Mouse (Mus musculus) layer of hippocampus, postnatal 25 days (tissue): ENCODE measurements around the gene Ubap1l. TPM values are rescaled to one million over a fixed set of nuclear protein-coding genes. Genes with fewer than 3 reads are reported as not detected.

Experiments
- DNase-seq, 2 experiments: peaks; one replicate each; pipeline ENCODE4 v3.0.0; 2022; ENCODE audit warnings: mixed read lengths in 2 of 2, low spot score in 1 of 2; ENCODE audit errors: extremely low spot score in 1 of 2
- total RNA-seq, 2 experiments: library from RNA; stranded (reverse); gene quantifications; 2 replicates each; pipeline ENCODE4 v1.2.3; 2021

Ubap1l gene
- total RNA-seq, 2 experiments from 2014 or later = 2.0 to 2.5 TPM

DNA sequence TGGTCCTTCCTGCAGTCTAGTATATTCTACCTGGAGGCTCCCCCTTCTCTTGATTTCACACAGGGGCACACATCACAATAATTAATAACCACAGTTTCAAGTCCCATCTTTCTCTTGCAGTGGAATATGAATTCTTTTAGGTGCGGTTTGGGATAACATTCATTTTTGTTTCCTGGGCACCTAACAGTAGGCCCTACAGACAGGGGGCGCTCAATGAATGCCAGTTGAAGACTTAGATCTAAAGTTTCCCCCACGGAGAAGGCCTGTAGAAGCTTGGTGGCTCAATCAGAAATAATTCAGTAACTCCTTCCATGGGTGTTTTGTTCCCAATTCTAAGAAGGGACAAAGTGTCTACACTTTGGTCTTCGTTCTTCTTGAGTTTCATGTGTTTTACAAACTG is 11.6 kb downstream of the Ubap1l start:
- peak in 1 of 2 experiments; percentile 62 for DNase-seq

DNA sequence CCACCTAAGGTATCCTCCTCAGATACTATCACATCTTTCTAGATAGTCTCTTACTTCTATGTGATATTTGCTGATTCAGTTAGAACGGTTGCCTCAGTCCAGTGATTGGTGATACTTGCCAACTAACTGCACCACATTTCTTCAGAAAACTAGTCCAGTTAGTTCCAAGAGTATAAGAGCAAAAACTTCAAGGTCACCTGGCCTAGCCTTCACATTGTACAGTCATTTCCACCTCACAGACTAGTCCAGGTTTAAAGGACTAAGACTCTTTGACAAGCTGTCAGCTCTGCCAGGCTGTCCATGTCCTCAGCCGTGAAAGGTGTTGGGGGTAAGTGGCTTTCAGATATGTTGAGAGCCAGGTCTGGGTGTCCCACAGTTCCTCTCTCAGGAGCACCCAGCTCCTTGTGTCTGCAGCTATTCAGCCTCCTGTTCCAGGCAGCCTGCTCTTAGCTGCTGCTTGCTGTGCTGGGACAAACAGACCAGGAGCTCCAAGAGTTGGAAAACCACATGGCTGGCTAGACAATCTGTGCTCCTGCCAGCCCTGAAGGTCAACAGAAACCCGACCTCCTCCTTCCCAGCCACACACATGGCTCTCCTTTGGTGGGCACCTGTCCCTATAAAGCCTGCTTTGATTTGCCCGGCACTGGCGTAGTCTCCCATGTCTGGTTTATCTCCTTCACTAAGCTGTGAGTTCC is 13.8 kb downstream of the Ubap1l start:
- DNase-seq = no peak

DNA sequence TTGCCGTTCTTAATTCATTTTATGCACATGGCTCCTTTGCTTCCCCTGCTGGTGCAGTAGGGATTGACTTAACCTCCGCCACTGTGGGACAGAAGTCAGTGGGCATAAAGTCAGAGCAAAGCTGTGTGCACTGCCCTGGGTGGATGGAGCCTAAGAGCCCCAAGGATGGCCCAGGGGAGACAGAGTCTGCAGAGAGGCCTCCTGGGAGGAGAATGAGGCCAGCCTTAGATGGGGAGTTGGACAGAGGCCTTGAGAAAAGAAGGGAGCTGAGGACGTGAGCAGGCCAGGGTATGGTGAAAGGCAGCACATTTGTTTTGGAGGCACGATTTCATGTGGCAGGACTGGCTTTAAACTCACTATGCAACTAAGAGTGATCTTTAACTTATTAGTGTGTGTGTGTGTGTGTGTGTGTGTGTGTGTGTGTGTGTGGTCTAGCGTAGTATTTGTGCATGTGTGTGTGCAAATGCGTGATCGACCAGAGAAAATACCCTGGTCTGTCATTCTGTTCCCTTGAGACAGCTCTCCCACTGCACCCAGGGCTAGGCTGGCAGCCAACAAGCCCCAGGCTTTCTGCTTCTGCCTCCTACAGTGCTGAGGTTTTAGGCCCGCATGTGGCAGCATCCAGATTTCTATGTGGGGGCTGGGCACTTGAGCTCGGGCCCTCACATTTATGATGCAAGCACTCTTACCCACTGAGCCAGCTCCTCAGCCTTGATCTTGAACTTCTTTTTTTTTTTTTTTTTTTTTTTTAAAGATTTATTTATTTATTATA is 14.5 kb downstream of the Ubap1l start:
- DNase-seq = peak in 1 of 2 experiments; percentile 44

DNA sequence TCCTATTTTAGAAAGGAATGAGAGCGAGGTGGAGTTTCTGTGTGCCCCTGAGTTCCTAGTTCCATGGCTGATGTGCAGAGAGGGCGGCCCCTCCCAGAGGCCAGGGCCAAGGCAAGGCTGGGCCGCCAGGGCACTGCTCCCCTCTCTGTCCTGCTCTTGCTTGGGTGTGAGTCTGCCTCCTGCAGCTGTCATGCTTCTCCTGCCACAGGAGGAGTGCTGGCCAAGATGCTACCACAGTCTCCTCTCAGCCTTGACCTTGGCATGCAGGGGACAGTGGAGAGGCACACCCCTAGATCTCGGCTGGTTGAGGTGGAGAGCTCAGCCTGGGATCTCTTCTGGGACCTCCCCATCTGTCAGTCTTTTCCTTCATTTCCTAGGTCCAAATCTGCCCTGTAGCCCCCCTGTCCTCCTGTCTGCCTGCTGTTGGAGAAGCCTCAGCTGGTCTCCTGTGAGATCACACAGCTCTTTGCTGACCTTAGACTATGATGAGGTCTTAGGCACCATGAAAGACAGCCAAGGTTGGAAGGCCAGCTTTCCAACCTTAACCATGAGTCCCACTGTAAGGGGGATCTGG is 20.3 kb downstream of the Ubap1l start:
- no peak for DNase-seq

DNA sequence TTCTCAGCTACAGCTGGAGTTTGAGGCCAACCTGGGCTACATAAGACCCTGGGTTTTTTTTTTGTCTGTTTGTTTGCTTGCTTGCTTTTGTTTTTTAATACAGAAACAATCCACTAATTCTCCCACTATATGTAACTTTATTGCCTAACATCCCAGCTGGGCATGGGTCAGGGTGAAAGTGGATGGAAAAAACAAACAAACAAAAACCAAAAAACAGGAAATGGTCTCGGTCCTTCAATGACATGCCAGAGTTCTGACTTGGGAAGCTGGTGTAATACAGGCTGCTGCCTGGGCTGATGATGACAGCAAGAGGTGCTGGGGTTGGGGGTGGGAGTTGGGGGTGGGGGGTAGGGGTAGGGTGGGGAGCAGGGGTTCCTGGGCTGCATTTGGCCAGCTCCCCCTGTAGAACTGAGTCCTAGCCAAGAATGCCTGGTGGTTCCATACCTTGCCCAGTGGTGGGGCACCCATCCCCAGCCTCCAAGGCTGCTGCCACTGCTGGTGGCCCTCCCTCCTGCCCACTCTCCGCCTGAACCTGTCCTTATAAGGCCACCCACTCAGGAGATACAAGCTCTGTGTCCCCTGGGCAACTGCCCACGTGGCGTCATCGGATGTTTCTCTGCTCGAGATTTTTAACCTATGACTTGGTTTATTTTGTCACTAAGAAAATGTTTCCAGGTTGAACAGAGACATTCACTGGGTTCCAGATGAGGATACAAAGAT is 21.4 kb downstream of the Ubap1l start:
- DNase-seq = no peak

DNA sequence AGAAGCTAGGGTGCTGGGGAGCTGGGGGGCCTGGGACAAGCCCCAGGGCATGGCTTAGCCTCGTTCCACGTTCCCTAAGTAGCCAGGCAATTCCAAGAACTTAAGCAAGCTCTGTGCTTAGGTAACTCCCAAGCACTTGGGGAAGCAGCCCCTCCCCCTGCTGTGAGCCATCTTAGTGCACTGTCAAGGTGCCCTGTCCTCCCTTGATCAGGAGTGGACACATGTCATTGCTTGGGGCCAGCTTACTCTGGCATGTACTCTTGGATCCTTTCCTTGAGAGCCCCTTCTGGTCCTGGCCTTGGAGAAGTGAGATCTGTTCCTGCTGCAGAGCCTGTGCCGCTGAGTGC is 21.9 kb downstream of the Ubap1l start:
- DNase-seq = no peak

DNA sequence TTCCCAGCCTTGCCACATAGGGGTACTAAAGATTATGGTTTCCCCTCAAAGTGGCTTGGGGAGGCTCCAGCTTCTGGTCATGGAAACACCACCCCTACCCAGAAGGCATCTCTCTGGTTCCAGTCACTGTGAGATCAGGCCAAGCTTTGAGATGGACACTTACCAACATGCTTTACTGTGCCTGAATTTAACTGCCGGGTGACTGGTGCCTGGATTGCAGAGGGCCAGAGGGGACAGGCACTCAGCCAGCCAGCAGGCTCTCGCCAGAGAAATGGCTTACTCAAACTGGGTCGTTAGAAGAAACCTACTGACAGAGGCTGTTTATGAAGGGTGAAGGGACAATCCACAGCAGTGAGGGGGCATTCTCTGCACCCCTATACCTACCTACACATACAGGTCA is 23.4 kb downstream of the Ubap1l start:
- DNase-seq = no peak

DNA sequence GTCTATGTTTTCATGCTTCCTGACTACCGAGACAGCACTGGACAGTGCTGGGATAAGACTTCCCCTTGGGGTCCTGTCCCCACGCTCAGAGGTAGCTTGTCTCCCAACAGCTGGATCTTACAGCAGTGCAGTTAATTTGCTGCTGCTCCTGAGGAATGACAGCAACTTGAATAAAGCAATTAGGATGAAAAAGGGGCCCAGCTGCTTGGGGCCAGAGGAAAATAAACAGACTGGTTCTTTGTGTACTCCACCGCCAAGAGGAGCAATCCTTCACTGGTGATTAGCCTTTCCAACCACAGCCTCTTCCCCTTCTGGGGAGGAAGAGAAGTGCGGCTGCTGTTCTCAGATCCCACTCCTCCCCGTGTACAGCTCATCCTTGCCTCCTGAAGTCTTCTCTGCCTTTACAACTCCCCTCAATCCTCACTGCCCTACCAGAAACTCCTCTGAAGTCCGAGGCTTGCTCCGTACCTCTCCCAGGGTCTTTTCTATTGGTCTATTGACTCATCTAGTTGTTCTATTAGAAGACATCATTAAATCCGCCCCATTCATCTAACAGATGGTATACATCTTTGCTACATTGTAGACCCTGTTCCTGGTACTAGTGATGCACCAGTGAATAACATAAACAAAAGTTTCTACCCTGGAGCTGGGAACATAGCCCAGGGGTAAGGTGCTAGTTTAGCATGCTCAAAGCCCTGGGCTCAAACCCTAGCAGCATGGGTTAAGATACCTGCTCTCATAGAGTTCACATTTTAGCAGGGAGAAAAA is 25.7 kb downstream of the Ubap1l start:
- no peak for DNase-seq

DNA sequence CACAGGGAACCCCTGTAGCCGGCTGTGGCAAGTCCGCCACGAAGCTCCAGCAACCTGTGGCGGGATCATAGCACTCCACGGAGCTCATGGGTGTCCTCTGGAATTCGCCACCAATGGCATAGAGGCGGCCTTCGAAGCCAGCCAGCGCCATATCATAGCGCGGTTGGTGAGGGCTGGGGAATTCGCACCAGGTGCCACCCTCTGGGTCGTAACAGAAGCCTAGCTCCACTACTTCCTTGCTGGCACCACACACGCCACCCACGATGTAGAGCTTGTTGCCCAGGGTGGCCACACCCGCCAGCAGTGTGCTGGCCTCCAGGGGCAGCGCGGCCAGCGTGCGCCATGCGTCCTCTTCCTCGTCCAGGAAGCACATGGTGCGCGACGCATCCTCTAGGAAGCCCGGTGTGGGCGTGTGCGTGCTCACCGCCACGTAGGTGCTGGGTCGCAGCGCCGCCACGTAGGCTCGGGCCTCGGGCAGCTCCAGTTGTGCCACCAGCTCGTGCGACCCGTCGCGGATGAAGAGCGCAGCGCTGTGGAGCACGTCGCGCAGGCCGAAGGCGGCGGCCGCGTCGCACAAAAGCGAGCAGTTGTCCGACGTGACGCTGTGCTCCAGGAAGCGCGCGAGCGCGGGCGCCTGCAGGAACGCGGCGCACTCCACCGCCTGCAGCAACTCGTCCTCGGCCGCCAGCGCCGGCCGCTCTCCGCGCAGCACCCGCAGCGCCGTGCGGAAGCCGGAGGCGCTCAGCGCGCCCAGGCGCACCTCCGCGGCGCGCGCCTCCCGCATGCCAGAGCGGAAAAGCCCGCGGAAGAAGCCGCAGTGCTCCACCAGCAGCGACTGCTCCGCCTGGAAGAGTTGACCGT is 30.1 kb downstream of the Ubap1l start:
- no peak for DNase-seq

DNA sequence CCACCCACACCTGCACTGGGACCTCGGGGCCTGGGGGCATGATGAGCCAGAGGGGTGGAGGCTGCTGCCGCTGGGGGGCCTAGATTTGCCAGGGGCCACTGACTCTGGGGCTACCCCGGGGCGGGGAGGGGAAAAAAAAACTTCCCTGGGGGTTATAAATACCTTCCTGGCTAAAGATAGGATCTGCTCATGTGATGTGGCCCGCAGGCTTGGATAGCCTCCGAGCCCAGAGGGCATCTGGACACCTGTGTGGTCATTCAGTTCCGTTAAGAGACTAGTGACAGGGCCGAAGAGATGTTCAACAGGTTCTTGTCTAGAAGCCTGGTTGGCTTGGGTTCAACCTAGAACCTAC is 30.7 kb downstream of the Ubap1l start, which contains the start of gene Kbtbd13:
Gene Kbtbd13, minus strand, starts transcription at position 40 of the 352 bp plus-strand sequence.
- no peak for DNase-seq

DNA sequence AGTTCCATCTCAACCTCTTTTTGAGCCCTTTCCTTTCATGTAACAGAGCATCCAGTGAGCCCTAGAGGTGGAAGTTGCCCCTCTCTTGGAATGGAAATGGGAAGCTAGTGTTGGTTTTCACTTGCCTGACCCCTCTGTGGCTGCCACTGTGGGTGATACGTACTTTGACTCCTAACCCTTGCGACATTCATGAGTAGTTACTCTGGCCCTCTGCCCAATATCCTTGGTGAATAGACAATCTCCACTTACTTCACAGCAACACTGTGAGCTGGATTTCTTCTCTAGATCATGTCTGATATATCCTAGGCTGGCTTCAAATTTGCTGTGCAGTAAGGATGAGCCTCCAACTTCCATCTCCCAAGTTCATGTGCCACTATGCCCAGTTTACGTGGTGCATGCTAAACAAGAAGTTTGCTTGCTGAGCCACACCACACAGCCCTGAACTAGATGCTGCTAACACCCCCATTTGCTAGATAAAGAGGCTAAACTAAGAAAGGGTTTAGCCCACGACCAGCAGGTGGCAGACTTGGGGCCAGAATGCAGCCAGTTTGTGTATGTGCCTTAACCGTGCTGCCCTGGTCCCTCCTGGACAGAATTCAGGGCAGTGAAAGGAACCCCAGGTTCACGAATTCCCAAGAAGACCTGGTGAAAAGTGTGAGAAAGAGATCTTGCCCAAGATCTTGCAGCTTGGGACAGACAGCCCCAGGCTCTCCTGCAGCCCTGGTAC is 32.0 kb downstream of the Ubap1l start:
- DNase-seq = peak; percentile 23 to 76

DNA sequence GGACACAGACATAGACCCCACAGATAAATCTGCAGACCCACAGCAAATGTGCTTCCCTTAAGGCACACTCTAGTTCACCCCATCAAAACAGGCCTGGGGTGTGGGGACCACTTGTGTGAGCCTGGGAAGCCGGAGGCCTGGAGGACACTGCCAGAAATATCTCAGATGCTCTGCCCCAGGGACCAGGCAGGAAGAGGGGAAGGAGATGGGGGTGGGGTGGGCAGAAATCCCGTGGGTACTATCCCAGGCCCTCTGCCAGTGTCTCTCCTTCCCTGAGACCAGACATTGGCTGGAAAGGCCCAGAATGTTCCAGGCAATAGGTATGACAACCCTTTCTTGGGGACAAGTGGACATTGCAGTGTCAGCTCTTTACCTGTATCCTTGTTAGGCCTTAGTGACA is 32.8 kb downstream of the Ubap1l start:
- DNase-seq = no peak

DNA sequence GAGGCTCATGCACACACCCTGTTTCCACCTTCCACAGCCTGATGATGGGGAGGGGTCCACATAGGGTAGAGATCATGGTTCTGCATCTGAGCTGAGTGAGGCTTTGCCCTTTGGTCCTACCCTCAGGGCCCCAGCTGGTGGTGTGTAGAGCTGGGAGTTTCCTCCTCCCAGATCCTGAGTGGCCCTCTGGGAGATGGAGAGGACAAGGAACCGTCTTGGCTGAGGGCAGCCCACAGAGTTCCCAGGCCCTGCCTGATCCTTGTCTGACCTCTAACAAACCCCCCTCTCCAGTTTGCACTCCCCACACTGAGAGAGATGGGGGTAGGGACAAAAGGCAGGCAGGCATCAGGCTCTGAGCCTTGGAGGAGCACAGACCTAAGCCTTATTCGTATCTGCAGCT is 33.5 kb downstream of the Ubap1l start:
- no peak for DNase-seq

DNA sequence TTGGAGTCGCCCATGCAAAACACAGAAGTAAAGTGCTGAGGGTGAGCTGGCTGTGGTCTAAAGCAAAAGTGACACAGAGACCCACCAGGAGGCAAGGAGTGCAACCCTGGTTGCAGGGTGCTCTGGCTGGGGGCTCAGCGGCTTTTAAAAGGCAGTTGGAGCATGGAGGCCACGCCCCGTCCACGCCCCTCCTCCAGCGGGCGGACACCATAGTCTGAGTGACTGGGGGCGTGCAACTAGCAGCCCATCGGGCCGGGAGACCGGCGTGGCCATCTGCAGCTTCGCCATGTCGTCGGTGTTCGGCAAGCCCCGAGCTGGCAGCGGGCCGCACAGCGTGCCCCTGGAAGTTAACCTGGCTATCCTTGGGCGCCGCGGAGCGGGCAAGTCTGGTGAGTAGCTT is 37.4 kb downstream of the Ubap1l start, which contains the start of gene Rasl12:
Gene Rasl12, plus strand, starts transcription at position 228 of the 400 bp plus-strand sequence.
- peak; percentile 36 to 49 for DNase-seq

DNA sequence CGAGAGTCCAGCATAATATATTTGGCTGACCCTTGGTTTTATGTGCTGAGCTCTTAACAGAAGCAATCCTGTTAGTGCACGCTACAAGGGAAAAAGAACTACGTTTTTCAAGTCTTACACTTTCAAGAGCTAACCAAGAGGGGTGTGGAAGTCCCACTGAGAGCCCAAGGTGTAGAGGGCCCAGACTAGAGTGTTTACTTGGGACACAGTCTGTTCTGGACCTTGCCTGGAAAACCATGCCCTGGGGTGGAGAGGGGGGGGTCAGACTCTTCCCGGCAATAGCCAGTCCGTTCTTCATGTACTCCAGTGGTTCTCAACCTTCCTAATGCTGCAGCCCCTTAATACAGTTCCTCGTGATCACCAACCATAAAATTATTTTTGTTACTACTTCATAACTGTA is 39.1 kb downstream of the Ubap1l start:
- no peak for DNase-seq

DNA sequence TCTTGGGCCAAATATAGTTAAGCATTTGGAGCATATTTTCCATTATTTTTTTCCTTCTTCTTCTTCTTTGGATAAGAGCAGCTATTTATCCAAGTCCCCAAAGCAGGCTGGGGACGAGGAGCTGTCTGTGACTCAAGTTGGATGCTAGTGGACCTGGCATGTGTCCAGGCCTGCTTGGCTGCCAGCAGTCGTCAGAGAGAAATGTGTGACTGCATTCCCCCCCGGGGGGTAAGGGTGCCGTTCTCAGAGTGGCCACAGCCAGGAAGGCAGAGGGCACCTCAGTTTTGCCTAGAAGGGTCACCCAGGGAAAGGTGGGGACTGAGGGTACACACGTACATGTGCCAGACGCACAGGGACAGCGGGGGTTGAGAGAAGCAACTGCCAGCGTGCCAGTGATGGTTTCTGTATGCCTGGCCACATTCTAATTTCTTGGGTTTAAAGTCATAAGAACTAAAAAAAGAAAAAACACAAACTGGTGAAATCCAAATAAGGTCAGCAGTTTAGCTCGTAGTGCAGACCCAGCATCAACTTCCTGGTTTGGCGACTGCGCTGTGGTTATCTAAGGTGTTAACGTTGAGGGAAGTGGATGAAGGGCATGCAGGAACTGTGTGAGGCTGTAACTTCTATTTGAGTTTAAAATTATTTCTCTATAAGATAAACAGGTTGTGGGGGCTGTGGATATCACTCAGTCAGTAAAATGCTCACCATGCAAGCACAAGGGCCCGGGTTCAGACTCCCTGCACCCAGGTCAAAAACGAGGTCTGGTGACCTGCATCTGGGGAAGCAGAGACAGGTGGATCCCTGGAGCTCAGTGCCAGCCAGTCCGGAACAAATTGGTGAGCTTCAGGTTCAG is 43.7 kb downstream of the Ubap1l start:
- peak; percentile 51 to 69 for DNase-seq

DNA sequence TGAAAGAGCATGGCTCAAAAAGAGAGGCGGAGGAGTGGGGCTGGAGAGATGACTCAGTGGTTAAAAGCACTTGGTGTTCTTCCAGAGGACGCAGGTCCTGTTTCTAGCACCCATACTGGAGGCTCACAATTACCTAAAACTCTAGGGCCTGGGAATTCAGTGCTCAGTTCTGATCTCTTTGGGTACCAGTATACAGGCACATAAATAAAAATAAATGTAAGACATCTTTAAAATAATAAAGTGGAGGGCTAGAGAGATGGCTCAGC is 44.3 kb downstream of the Ubap1l start:
- no peak for DNase-seq

DNA sequence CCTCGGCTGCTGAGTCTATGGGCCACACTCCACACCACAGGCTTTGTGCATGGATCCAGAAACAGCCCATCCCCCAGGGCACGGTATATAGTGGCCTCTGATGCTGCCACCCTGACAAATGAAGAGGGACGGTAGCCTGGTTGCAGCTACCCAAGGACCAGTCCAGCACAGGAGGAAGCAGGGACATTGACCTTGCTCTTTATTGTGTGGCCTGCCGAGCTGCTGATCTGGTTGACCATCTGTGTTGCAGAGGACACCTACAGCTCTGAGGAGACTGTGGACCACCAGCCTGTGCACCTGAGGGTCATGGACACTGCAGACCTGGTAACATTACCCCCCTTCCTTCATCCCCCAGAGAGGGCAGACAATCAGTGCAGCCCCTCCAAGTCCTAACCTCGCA is 46.5 kb downstream of the Ubap1l start:
- no peak for DNase-seq
